Mouse (Mus musculus) neural tube, embryonic 11.5 days (tissue): ENCODE results near the gene Olfr701. TPM values are rescaled to one million over a fixed set of nuclear protein-coding genes. Genes with fewer than 3 reads are reported as not detected.

Source experiments
- ATAC-seq: fragments of 200-750 bp; cut with Nextera tagmentation; 2 replicates; pipeline ENCODE4 v1.8.0; 2017; ENCODE audit warnings: moderate number of reproducible peaks, mild to moderate bottlenecking, moderate TSS enrichment, moderate library complexity; ENCODE audit not compliant: insufficient read depth, low FRiP score, low TSS enrichment
- DNase-seq: peaks from one replicate; pipeline ENCODE4 v3.0.0-alpha.2; 2015; ENCODE audit warnings: low spot score
- H3K27ac ChIP-seq: fragments of 300-500 bp; sonication (generic); 2 replicates; pipeline ENCODE4 v1.5.1; 2014; ENCODE audit warnings: low read depth, mild to moderate bottlenecking, low read length
- H3K27me3 ChIP-seq: fragments of 300-500 bp; sonication (generic); 2 replicates; pipeline ENCODE4 v1.6.1; 2014; ENCODE audit warnings: mild to moderate bottlenecking, low read length, mixed read lengths; ENCODE audit not compliant: control insufficient read depth, insufficient read depth
- H3K36me3 ChIP-seq: fragments of 300-500 bp; sonication (generic); 2 replicates; pipeline ENCODE4 v1.6.1; 2014; ENCODE audit warnings: mild to moderate bottlenecking, low read length, moderate library complexity, mixed read lengths; ENCODE audit not compliant: control insufficient read depth, insufficient read depth
- H3K4me1 ChIP-seq: fragments of 300-500 bp; sonication (generic); 2 replicates; pipeline ENCODE4 v1.6.1; 2014; ENCODE audit warnings: low read length, mixed read lengths; ENCODE audit not compliant: control insufficient read depth, insufficient read depth
- H3K4me2 ChIP-seq: fragments of 300-500 bp; sonication (generic); 2 replicates; pipeline ENCODE4 v1.6.1; 2014; ENCODE audit warnings: low read depth, mild to moderate bottlenecking, moderate library complexity
- H3K4me3 ChIP-seq: fragments of 300-500 bp; sonication (generic); 2 replicates; pipeline ENCODE4 v1.5.1; 2014; ENCODE audit warnings: low read depth, low read length
- H3K9ac ChIP-seq: fragments of 300-500 bp; sonication (generic); 2 replicates; pipeline ENCODE4 v1.6.1; 2014; ENCODE audit warnings: mild to moderate bottlenecking, low read length
- H3K9me3 ChIP-seq: fragments of 300-500 bp; sonication (generic); 2 replicates; pipeline ENCODE4 v1.6.1; 2016; ENCODE audit warnings: low read length; ENCODE audit not compliant: control insufficient read depth
- WGBS: fragments of 180-500 bp; shearing (Covaris S2); extraction: QIAGEN DNeasy Blood & Tissue Kit; methylation state at CpG from one replicate; pipeline ENCODE4 v1.1.7; 2014; 5-methylcytosine and 5-hydroxymethylcytosine counted together
- polyA plus RNA-seq: library from polyadenylated mRNA; unstranded; fragments of >200 nt; fragmentation: Nextera tagmentation; extraction: Ambion mirVana; gene quantifications from 2 replicates; pipeline ENCODE4 v1.2.1, GENCODE M21; 2014

The Olfr701 gene
- not detected in 2 replicates for polyA plus RNA-seq

- no peaks in the 10 kb centered on the region for H3K4me1 ChIP-seq
- WGBS, result 79% methylated on average over 2 of the region's 2 CpGs
Measured at GRCm38 (mm10) chr7:106813829-106814228, at the start of gene Olfr701. Olfr701 (plus strand) TSS chr7:106814129.

GRCm38 (mm10) chr7:106788330-106788729 lies 25.6 kb upstream of the Olfr701 start:
- Histone ChIP-seq H3K27me3 (no peaks in the 10 kb centered on the region), H3K4me2 (no peak overlapping the region), H3K27ac (no peak overlapping the region), H3K9me3 (no peaks in the 10 kb centered on the region), H3K4me1 (no peaks in the 10 kb centered on the region), H3K36me3 (no peaks in the 10 kb centered on the region), H3K4me3 (no peak overlapping the region), H3K9ac (no peak overlapping the region)
- DNase-seq (no peak), ATAC-seq (no peak)

More at GRCm38 (mm10) chr7:106813829-106814228, at the start of gene Olfr701:
- no peaks in the 10 kb centered on the region for H3K9me3 ChIP-seq
- ATAC-seq (no peak), DNase-seq (no peak)
- no peaks in the 10 kb centered on the region for H3K36me3 ChIP-seq
- no peak within 1 kb of the TSS for H3K4me3 ChIP-seq
- no peak within 1 kb of the TSS for H3K27ac ChIP-seq
- H3K4me2 ChIP-seq, result no peak within 1 kb of the TSS
- no peak within 1 kb of the TSS for H3K9ac ChIP-seq
- H3K27me3 ChIP-seq, result no peaks in the 10 kb centered on the region

DNA sequence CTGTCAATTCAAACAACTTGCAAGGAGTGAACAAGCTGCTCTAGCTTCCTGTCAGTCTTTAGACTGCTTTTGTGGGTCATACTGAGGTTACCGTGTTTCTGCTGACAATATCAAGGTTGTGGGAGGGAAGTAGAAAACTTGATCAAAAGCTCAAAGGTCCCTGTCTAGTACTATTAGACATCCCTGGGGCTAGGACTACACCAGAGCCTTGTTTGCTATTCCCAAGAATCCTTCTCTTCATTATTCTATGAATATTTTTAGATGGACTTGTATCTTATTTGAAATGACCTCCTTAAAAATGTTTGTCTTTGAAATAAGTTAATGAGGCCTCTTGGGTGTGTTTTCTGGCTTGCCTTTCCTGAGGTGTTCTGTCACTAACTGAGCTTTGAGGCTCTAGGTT lies 20.8 kb upstream of the Olfr701 start, which contains the start of gene Olfr699:
Gene Olfr699 (minus strand): TSS at position 101 of the 400 bp plus-strand sequence.
- Histone ChIP-seq H3K4me3 (no peak within 1 kb of the TSS), H3K36me3 (no peaks in the 10 kb centered on the region), H3K27ac (no peak within 1 kb of the TSS), H3K4me2 (no peak within 1 kb of the TSS), H3K9me3 (no peaks in the 10 kb centered on the region), H3K4me1 (no peaks in the 10 kb centered on the region), H3K27me3 (no peaks in the 10 kb centered on the region), H3K9ac (no peak within 1 kb of the TSS)
- ATAC-seq (no peak), DNase-seq (no peak)
- WGBS, result 98% methylated on average over 1 of the region's 1 CpGs

GRCm38 (mm10) chr7:106808734-106809133 lies 5.2 kb upstream of the Olfr701 start, which contains the start of gene Olfr700:
Olfr700 (minus strand) TSS chr7:106808834.
- DNase-seq (no peak), ATAC-seq (no peak)
- no peaks in the 10 kb centered on the region for H3K27me3 ChIP-seq
- H3K36me3 ChIP-seq, result no peaks in the 10 kb centered on the region
- 93% methylated on average over 1 of the region's 1 CpGs for WGBS
- no peaks in the 10 kb centered on the region for H3K9me3 ChIP-seq
- H3K4me2 ChIP-seq, result no peak within 1 kb of the TSS
- H3K27ac ChIP-seq, result no peak within 1 kb of the TSS
- H3K9ac ChIP-seq, result no peak within 1 kb of the TSS
- no peak within 1 kb of the TSS for H3K4me3 ChIP-seq
- H3K4me1 ChIP-seq, result no peaks in the 10 kb centered on the region

- Histone ChIP-seq H3K4me1 (no peaks in the 10 kb centered on the region), H3K36me3 (no peaks in the 10 kb centered on the region), H3K4me3 (no peak overlapping the region), H3K27ac (no peak overlapping the region), H3K9me3 (no peaks in the 10 kb centered on the region), H3K27me3 (no peaks in the 10 kb centered on the region), H3K4me2 (no peak overlapping the region), H3K9ac (no peak overlapping the region)
- 59% methylated on average over 2 of the region's 2 CpGs for WGBS
- ATAC-seq (no peak), DNase-seq (no peak)
Measured at GRCm38 (mm10) chr7:106815775-106816174, 1.8 kb downstream of the Olfr701 start.

DNA sequence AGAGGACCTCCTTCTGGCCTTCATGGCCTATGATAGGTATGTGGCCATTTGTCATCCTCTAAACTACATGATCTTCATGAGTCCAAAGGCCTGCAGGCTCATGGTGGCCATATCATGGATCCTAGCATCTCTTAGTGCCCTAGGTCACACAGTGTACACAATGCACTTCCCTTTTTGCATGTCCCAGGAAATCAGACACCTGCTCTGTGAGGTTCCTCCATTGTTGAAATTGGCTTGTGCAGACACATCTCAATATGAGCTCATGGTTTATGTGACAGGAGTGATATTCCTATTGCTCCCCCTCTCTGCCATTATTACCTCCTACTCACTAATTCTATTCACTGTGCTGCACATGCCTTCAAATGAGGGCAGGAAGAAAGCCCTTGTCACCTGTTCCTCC lies 4.5 kb downstream of the Olfr701 start:
- no peaks in the 10 kb centered on the region for H3K9me3 ChIP-seq
- no peak for DNase-seq
- H3K27me3 ChIP-seq, result no peaks in the 10 kb centered on the region
- H3K4me1 ChIP-seq, result no peaks in the 10 kb centered on the region
- no peak overlapping the region for H3K27ac ChIP-seq
- no peak overlapping the region for H3K4me3 ChIP-seq
- H3K36me3 ChIP-seq, result no peaks in the 10 kb centered on the region
- H3K4me2 ChIP-seq, result no peak overlapping the region
- ATAC-seq, result no peak
- H3K9ac ChIP-seq, result no peak overlapping the region

- ATAC-seq (no peak), DNase-seq (no peak)
- Histone ChIP-seq H3K4me1 (no peaks in the 10 kb centered on the region), H3K36me3 (no peaks in the 10 kb centered on the region), H3K4me2 (no peak within 1 kb of the TSS), H3K27ac (no peak within 1 kb of the TSS), H3K9me3 (no peaks in the 10 kb centered on the region), H3K4me3 (no peak within 1 kb of the TSS), H3K27me3 (no peaks in the 10 kb centered on the region), H3K9ac (no peak within 1 kb of the TSS)
Measured at GRCm38 (mm10) chr7:106833793-106834192, 19.9 kb downstream of the Olfr701 start, which contains the start of gene Olfr702. Olfr702 (minus strand) TSS chr7:106833893.

DNA sequence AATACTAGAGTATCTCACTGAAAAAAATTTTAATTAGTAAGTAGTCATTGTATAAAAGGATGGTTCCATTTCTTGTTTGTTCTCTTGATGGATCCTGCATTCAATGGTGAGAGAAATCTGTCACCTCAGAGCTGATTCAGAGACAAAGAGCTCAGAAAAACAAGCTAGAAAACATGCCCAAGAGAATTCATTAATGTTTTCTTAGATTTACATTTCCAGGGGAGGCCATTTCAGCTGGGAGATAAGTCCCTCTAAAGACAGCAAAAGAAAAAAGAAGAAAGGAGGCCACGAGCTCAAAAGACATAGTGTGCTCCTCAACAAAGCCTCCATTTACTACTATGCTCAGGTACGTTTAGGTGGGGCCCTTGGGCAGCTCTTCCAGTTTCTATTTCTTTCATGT lies 29.1 kb downstream of the Olfr701 start, which contains the start of gene Olfr703:
Gene Olfr703 (plus strand): TSS at position 301 of the 400 bp plus-strand sequence.
- Histone ChIP-seq H3K4me2 (no peak within 1 kb of the TSS), H3K4me1 (no peaks in the 10 kb centered on the region), H3K9ac (no peak within 1 kb of the TSS), H3K36me3 (no peaks in the 10 kb centered on the region), H3K27me3 (no peaks in the 10 kb centered on the region), H3K9me3 (no peaks in the 10 kb centered on the region), H3K27ac (no peak within 1 kb of the TSS), H3K4me3 (no peak within 1 kb of the TSS)
- WGBS, result 69% methylated on average over 2 of the region's 2 CpGs
- ATAC-seq, result no peak
- DNase-seq, result no peak

DNA sequence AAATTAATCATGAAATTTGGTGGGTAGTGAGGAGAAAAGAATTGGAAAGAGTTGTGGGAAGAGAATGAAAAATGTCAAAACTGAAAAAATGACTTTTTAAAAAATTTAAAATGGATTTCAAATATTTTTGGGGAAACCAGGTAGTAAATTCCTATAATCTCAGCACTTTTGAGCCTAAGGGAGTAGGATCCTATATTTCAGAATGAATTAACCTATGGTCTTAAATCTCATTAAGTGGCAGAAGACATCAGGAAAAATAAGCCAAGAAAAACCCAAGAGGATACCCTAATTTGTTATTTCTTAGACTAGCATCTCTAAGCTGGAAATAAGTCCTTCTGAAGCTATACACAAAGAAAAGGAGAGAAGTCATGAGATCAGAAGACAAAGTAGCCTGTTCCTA lies 49.0 kb downstream of the Olfr701 start, which contains the start of gene Olfr704:
Gene Olfr704 (plus strand): TSS at position 301 of the 400 bp plus-strand sequence.
- DNase-seq, result no peak
- H3K4me3 ChIP-seq, result no peak within 1 kb of the TSS
- H3K27ac ChIP-seq, result no peak within 1 kb of the TSS
- no peaks in the 10 kb centered on the region for H3K36me3 ChIP-seq
- H3K4me2 ChIP-seq, result no peak within 1 kb of the TSS
- H3K9ac ChIP-seq, result no peak within 1 kb of the TSS
- no peak for ATAC-seq
- no peaks in the 10 kb centered on the region for H3K27me3 ChIP-seq
- no peaks in the 10 kb centered on the region for H3K9me3 ChIP-seq
- no peaks in the 10 kb centered on the region for H3K4me1 ChIP-seq
